Mouse (Mus musculus) cerebellum, adult 11 months (tissue): Measurements from ENCODE around the gene Srgap2.

ENCODE experiments used
- DNase-seq: peaks from one replicate; pipeline ENCODE4 v3.0.0; 2022

The Srgap2 gene

DNA sequence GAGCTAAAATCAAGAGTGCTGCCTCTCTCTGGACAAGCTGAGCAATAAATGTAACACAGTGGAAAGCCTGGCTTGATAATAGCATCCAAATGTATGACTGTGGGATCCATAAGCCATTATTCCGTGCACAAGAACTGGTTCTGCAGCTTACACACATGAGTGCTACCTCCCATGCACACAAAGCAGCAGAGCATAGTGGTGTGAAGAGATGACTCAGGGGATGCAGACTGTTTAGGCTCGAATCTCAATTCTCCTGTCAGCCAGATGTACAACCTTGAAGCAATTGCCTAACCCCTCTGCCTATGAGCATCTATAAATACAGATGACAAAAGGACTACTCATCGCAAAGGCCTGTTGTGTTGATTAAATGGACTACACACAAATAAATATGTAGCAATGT lies 126.3 kb downstream of the Srgap2 start:
- DNase-seq = no peak

DNA sequence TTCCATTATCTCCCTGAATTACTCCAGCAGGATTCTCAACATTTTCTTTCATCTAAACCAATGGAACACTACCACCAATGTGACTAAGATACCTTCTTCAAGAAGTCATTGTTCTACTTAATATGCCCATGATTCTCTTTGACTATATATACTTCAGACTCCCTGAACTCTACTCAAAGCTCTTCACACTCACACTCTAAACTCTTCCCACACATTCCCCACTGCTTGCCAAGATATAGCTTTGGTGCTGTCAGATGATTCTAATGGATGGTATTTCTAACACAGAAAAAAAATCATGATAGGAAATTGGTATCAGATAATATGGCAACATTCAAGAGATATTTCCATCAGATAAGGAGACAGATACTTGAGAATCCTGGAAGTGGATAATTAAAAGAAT lies 129.0 kb downstream of the Srgap2 start:
- no peak for DNase-seq

DNA sequence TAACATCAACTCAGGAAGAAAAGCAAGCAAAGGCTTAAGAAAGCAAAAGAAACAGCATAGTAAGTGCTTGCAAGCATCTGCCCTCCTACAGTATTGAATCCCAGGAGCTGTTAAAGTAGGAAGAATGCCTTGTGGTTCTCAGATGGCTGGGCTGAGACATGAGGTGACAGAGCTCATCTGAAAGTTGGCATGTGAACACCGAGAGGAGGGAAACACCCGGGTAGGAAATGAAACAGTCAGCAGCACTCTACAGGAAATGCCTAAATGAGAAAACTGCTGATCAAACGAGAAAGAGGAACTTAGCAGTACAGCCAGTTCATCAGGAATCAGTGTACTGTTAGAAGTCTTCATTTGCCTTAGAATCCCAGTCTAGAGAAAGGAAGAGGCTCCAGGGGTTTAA lies 142.7 kb downstream of the Srgap2 start:
- DNase-seq = peak; percentile 19

DNA sequence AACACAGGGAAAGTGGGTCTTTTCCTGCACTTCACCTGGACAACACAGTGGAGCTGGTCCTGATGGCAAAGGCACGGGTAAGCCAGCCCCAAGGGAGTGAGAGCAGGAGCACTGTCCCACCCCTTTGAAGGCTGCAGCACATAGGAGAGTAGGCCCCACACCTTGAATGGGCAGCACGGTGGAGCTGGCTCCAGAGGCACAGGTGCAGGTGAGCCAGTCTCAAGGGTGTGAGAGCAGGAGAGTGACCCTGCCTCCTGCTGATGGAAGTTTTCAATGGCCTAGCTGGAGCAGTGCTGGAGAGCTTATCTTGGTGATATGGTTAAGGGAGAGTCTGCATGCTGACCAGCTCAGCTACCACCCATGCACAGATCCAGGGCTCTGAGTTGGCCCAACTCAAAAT lies 145.0 kb downstream of the Srgap2 start:
- DNase-seq = no peak

DNA sequence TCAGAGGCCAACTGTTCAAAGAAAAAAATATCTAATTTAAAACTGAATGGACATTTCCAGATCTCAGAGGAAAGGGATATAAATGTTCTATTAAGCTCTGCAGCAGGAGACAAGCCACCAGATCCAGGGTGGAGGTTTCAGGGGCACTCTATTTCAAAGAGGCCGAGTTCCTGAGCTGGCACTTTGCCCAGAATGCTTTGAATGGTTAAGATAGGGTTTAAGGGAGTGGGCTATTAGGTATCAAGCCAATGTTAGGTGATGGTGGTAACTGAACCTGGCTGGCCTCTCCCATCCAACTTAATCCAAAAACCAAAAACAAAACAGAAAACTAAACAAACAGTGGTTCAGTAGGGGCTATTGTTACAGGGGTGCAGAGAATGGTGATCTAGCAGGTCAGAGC lies 146.9 kb downstream of the Srgap2 start:
- DNase-seq = no peak

DNA sequence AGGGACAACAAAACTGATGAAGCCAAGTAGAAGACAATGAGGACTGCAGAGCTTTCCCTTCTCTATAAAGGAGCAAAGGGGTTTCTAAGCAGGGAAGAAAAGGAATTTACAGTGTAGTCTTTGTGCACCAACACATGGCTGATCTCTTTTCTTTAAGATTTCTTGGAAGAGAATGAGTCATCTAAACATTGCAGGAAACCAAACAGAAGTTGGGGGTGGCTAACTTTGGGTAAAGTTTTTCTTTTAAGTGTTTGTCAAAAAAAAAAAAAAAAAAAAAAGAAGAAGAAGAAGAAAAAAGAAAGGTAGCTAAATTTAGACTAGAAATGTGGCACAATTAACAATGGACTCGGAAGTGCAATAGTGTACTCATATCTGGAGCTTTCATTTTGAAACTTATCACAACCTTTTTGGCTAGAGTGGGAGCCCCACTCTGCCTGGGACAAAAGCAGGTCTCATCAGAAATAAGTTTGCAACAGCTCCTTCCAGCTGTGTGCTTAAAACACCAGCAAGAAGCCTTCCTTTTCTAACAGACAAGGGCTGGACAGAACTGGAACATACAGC lies 148.2 kb downstream of the Srgap2 start:
- no peak for DNase-seq

DNA sequence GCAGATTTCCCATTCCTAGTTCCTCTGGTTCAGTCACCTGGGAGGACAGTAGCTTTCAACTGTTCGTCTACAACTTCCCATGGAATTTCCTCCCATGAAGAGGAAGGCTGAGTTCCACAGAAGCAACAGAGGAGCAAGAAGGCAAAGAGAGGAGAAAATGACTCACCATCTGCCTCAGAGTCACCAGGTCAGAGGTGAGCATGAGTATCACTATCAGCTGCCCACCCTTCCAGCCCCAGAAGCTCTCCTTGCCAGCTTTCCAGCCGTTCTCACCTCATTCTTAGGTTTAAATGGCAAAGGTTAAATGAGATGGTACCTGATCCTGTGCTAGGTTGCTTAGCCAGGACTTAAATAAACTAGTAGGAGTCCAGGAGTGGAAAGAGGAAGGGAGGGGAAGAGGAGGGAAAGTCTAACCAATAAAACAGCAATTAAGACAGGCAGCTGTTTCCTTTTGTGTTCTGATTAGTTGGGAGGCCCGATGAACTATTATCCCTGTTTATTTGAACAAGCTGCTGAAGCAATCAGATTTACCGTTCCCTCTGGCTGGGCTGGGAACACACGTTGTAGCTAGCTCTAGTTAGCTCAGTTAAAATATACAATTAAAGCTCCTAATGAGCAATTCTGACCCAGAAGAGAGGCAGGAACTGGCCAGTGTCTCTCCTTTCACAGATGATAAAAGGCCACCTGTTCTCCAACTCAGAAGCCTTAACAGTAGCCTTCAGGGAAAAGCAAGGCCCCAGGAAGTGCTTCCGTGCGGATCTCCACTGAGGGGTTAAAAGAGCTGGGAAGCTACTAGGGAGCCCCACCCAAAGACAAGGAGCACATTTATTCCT lies 148.9 kb downstream of the Srgap2 start:
- DNase-seq = no peak

DNA sequence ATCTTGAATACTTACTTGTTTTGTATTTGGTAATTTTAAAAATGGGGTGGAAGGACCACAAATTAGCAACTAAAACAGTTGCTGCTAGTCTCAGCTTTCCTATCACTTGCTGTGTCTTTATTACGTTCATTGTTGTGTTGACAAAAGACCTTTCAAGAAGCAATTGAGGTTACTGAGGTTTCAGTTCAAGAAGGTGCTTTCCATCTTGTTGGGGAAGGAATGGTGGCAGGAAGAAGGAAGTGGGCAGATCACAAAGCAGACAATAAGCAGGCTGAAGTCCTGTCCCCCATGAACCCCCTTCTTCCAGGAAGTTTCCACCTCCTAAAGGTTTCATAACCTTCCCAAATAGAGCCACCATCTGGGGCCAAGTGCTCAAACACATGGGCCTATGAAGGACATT lies 161.3 kb downstream of the Srgap2 start:
- no peak for DNase-seq

DNA sequence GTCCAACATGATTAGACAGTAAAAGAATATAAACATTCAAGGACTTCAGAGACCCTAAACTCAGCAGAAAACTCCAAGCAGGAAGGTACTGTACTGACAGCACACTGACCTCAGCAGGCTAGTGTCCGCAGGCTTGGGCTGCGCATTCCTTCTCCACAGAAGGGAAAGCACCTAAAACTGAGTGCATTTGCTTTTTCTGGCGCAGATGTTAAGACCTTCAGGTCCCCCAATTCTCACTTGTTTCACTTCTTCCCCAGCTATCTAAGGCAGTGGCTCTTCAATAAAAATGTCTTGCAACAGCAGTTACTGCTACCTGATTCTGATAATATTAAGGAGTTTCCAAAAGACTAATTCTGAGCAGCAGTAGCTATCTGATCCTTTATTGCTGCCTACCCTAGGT lies 162.7 kb downstream of the Srgap2 start:
- no peak for DNase-seq

DNA sequence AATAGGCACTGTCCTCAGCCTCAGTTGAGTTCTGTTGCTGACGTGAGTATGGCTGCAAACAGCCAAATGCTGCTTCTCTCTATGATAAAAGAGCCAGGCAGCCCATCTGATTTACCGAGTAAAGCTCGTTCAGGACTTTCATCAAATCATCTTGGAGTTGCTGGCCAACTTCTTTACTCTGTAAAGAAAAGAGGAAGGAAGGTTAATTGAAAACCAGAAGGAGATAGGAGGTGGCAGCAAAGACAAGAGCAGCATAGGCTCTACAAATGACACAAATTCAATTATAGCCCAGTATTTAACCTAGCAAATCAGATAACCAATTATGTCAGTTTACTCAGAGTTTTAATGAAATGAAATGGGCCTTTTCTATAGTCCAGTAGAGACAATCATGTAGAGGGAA lies 163.3 kb downstream of the Srgap2 start:
- no peak for DNase-seq

DNA sequence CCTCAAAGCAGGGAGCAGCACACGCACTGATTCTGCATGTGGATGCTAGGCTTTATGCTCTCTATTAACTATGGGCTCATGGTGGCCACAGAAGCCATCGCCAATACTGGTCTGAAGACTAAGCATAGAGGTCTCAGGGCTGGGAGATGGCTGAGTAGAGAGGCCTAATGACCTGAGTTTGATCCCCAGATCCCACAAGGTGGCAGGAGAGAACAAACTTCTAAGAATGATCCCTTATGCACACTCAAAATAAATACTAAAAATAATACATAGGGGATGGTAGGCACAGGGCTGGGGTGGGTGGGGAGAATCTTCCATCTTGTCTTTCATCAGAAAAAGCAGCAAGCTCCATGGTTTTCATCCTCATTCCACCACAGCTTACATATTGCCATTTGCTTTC lies 165.1 kb downstream of the Srgap2 start:
- DNase-seq = no peak

DNA sequence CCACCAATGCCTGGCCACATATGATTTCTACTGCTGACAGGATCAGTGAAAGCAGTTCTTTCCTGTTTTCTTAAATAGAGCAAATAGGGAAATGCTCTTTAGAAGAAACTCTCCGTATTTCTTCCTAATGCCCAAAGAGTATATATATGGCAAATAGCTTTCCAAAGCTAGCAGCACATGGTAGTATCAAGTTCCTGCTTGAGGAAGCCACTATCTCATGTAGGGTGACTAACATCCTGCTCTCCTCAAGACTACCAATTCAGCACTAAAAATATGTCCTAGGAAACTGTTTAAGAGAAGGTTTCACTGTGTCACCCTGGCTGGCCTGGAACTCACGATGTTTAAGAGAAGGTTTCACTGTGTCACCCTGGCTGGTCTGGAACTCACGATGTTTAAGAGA lies 166.4 kb downstream of the Srgap2 start:
- no peak for DNase-seq

DNA sequence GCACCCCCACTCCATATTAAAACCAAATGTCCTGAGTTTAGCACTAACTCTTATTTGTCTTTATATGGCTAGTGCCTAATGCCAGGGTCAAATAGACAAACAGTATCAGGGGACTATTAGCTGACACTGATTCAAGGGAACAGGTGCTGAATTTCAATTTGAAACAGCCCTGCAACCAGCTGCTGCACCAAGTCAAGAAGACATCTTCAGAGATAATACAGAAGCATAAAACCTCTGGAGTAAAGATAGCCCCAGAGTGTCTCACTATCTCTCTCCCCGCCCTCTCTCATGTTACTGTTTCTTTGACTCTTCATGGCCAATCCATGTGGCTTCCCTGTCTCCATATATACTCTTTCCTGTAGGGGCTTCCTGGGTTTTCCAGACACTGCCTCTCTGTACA lies 167.5 kb downstream of the Srgap2 start:
- no peak for DNase-seq

DNA sequence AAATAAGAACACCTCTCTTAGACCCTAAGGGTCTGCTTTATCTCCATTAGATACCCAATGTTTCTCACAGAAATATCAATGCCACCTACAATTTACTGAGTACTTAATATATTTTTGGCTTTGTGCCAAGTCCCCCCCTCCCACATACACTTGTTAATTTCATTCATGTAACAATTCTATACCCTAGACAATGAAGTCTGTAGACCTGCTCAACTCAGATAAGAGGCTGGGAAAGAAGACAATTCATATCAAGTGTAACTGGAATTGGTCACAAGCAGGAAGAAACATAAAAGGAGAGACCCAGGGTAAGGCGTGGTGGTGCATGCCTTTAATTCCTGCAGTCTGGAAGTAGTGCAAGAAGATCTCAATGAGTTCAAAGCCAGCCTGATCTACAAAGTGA lies 169.9 kb downstream of the Srgap2 start:
- DNase-seq = no peak

DNA sequence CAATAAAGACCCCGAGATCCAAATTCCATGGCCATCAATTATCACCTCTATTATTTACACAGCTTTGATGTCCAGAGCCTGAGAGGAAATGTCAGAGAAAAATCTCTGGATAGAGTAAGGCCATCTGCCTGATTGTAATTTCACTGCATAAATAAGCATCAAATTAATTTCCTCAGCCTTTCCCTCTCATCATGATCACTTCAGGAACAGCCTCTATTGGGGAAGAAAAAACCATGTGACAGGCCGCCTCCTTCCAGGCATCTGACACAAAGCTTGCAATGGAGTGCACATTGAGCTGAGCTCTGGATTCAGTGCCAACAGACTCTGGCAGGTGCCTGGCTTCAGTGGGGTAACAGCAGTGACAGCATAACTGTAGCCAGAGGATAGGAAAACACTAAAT lies 175.7 kb downstream of the Srgap2 start:
- peak; percentile 82 for DNase-seq

DNA sequence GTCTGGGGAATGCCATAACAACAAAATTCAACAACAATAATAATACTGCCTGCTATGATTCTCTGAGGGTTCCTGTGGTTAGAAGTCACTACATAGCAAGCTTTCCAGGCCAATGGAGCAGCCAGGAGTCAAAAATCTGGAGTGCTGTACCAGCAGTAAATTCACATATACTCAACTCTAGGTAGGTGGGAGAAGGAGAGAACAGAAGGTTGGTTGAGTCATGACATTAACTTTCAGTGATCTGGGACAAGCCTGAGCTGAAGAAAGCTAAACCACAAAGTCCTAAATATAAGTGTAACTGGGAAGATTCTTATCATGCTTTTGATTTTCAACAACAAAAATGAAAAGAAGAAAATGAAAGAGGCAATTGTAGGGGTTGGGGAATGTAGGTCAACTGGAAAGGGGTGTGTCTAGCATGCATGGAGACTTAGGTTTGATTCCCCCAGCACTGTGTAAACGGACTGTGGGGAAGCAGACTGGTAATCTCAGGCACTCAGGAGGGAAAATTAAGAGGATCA lies 177.1 kb downstream of the Srgap2 start:
- no peak for DNase-seq

DNA sequence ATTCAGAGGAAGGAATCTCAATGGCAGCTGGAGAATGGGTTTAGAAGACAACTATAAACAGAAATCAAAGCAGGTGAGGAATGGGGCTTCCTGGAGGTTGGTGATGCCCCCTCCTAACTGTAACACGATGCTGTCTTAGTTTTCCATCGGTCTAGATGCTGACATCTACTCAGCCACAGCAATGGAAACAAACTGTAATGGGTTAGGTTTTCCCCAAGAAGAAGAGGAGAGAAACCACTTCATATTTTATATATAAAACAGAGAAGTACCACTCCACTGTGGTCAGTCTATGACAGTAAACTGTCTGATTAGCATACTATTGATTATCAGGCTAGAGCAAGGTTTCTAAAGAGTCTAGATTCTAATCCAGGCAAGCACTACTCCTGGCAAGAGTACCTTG lies 179.4 kb downstream of the Srgap2 start:
- no peak for DNase-seq

DNA sequence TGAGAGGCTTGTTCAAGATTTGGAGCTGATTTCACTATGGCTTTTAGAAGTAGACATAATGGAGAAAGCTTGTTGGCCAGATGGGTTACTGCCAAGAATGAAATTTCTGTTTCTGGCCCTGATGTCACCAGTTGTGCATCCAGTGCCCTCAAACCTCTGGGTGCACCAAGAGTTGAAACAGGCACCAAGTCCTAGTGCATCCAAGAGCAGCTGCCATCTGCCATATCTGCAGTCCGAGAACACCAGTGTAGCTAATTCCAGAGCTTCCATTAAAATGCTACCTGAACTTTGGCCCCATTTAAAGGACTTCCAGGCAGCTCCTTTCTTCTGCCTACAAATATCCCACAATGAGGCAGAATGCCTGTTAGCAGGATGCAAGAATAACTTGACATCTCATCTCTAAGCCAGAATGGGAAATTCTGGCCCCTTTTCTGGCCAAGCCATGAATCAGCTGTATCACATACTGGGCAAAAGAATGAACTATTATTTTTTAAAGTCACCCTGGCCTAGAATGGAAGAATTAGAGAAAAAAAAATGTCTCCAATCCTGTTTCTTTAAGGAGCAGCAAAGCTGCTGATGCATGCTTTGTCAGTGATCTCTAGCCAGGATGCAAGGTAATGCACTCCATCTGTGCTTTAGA lies 180.1 kb downstream of the Srgap2 start:
- DNase-seq = no peak

DNA sequence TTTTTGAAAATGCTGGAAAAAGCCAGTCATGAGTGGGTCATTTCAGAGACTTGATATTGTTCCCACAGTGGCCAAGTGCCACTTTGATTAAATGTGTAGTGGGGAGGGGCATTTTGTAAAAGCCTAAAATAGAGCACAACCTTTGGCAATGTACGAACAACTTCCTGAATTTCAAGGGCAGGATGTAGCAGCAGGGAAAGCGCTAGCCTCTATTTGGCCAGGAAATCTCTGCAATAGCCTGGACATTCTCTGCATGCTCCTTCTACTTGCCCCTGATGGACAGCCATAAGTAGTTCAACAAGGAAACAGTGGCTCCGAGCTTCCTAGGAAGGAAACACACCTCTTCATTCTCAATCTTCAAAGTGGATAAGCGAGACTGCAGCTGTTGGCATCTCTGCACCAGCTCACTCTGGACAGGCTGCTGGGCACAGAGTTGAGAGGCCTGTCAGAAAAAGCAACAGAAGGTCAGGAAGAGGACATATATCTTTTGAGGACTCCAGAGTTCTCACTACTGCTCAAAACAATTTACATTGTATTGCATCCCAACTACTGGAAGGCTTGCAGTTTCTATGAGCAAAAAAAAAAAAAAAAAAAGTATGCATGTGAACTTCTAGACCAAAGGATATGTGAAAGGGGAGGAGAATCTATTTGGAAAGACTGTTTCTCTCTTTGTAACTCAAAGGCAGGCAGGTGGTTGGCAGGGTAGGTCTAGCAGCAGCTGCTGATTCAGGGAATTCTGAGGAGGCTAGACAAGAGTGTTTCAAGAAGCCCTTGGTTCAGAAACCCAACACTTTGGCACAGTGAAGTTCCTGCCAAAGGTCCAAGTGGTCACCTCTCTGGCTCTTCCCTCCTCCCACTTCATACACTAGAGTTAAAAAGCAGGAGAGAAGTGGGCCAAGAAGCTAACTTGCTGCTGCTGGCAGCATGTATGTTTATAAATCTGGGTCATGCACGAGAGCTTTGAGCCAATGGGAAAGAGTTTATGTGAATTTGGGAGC lies 181.4 kb downstream of the Srgap2 start:
- DNase-seq = no peak

DNA sequence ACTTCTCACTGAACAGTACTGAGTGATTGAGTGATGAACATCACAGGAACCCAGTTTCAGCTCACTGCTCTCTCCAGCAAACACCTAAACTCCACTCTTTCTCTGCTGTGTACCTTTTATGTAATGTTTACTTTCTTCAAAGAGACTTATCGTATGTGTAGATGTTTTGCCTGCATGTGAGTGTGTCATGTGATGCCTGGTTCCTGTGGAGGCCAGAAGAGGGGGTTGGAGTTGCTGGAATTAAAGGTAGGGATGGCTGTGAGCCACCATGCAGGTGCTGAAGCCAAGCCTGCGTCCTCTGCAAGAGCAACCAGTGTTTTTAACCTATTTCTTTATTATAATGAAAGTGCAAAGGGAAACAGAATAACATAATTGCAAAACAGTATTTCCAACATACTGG lies 182.5 kb downstream of the Srgap2 start:
- no peak for DNase-seq

DNA sequence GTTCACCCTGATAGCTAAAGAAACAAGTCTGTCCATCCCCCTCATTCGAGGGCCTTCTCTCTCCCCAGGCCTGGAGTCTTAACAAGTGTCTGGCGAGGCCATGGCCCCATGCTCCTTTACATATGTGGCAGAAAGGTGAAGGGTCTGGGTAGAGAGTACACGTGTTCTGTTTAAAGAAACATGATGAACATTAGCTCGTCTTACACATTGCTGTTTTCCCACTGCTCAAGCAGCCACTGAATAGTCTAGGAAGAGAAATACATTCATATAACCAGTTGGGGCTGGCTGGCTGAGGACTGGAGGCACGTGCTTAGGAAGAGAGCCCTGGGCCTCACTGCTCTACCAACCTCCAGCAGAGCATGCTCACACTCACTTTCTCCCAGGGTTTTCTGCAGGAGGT lies 191.1 kb downstream of the Srgap2 start:
- DNase-seq = no peak

DNA sequence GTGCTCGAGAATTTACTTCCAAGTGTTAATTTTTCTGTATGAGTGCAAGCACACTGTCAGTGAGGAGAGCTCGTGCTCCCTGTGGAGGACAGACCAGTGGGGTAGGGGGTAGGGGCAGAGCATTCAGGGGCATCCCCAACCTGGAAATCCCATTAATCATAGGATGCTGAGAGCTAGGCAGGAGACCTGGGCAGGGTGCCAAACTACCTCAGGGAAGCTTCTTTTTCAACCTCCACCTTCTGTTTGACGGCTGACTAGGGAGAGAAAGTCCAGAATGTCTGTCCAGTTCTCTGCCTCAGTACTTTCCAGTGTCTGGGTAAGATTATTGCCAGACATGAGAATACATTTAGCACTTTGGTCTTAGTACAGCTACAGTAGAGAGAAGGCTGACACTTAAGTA lies 191.5 kb downstream of the Srgap2 start:
- peak; percentile 81 for DNase-seq

DNA sequence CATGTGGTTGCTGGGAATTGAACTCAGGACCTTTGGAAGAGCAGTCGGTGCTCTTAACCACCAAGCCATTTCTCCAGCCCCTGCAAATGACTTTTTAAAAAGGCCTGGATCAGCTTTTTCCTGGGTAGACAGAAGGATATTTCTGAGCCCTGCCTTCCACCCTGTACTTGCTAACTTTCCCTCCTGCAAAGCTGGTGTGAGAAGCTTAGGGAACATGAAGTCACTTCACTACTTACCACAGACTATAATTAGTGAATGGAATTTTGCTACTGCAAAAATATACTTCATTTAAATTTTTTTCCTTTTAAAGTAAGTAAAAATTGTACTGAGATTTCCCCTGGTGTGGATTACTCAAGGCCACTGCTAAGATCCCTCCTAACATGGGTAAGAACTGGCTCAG lies 196.0 kb downstream of the Srgap2 start:
- no peak for DNase-seq
